Mouse (Mus musculus) intestine, embryonic 16.5 days (tissue): ENCODE measurements around the gene Gpr132. TPM values are rescaled to one million over a fixed set of nuclear protein-coding genes. Genes with fewer than 3 reads are reported as not detected.

ENCODE experiments used
- polyA plus RNA-seq: library from polyadenylated mRNA; unstranded; fragments of >200 nt; fragmentation: Nextera tagmentation; extraction: Ambion mirVana; gene quantifications from 2 replicates; pipeline ENCODE4 v1.2.1, GENCODE M21; 2015

Gene Gpr132
- polyA plus RNA-seq, 1 experiment from 2014 or later: 0.40 TPM

Other genes starting within 250 kb of the Gpr132 start
- gene Adssl1, start 248.2 kb downstream of the Gpr132 start, polyA plus RNA-seq: 2.1 and 2.7 TPM in 2 replicates
- gene Siva1, start 223.5 kb downstream of the Gpr132 start, polyA plus RNA-seq: 168 and 186 TPM in 2 replicates
- gene Akt1, start 193.3 kb downstream of the Gpr132 start, polyA plus RNA-seq: 56.5 and 65.5 TPM in 2 replicates
- 6.8 and 8.2 TPM in 2 replicates for gene Zbtb42, start 189.4 kb downstream of the Gpr132 start, polyA plus RNA-seq
- gene Cep170b, start 147.8 kb downstream of the Gpr132 start, polyA plus RNA-seq: 12.4 and 13.2 TPM in 2 replicates
- gene Pld4, start 107.6 kb downstream of the Gpr132 start, polyA plus RNA-seq: 12.2 and 13.0 TPM in 2 replicates
- gene Ahnak2, start 65.6 kb downstream of the Gpr132 start, polyA plus RNA-seq: 2.3 and 2.8 TPM in 2 replicates
- gene Clba1, start 59.3 kb downstream of the Gpr132 start, polyA plus RNA-seq: 3.4 and 4.1 TPM in 2 replicates
- 69.2 and 79.6 TPM in 2 replicates for gene Cdca4, start 38.8 kb downstream of the Gpr132 start, polyA plus RNA-seq
- gene Jag2, start 61.5 kb upstream of the Gpr132 start, polyA plus RNA-seq: 2.2 and 2.4 TPM in 2 replicates
- 100 and 102 TPM in 2 replicates for gene Nudt14, start 73.9 kb upstream of the Gpr132 start, polyA plus RNA-seq
- 20.2 and 20.9 TPM in 2 replicates for gene Btbd6, start 108.3 kb upstream of the Gpr132 start, polyA plus RNA-seq
- gene Brf1, start 132.5 kb upstream of the Gpr132 start, polyA plus RNA-seq: 36.5 and 41.6 TPM in 2 replicates
- 7.3 and 9.8 TPM in 2 replicates for gene Pacs2, start 146.3 kb upstream of the Gpr132 start, polyA plus RNA-seq
- not detected in 2 replicates for gene Tex22, start 206.3 kb upstream of the Gpr132 start, polyA plus RNA-seq
- 8.0 TPM in 2 replicates for gene Mta1, start 230.1 kb upstream of the Gpr132 start, polyA plus RNA-seq